Mouse (Mus musculus): ENCODE data around the gene Map1s.

GRCm38 (mm10) chr8:70933036-70933435 lies 27.3 kb downstream of the Map1s start:
- no peak for TF ChIP-seq CTCF (IDR thresholded peaks at IDR 0.05; ENCODE audit: low read depth)
- TF ChIP-seq EP300 (IDR thresholded peaks at IDR 0.05; ENCODE audit: low read depth), result no peak

All from liver, embryonic 14.5 days (tissue).